Mouse (Mus musculus) MEL (cell line): ENCODE data around the gene Fuca2. TPM values are rescaled to one million over a fixed set of nuclear protein-coding genes. Genes with fewer than 3 reads are reported as not detected.

ENCODE experiments used
- DNase-seq: peaks from one replicate; pipeline ENCODE4 v3.0.0; 2011; ENCODE audit warnings: low read depth, low spot score
- H3K27ac ChIP-seq: 2 replicates; pipeline ENCODE4 v1.5.1; 2012; ENCODE audit warnings: low read depth, mild to moderate bottlenecking, control low read depth, low read length, moderate library complexity; ENCODE audit not compliant: control insufficient read depth
- H3K27me3 ChIP-seq, 2 experiments: fragments of 150-350 bp in 1 of 2; sonication (generic) in 1 of 2; 2 replicates each; pipeline ENCODE4 v1.6.1; 2012; ENCODE audit warnings: low read length in 2 of 2, mild to moderate bottlenecking in 2 of 2, improper control_type of control experiment in 1 of 2, moderate library complexity in 1 of 2; ENCODE audit not compliant: insufficient read depth in 2 of 2, control insufficient read depth in 1 of 2
- H3K36me3 ChIP-seq, 2 experiments: 2 replicates each; pipeline ENCODE4 v1.6.1; 2012 to 2014; ENCODE audit warnings: low read length in 2 of 2, improper control_type of control experiment in 1 of 2, inconsistent platforms in 1 of 2, mild to moderate bottlenecking in 1 of 2; ENCODE audit not compliant: insufficient read depth in 2 of 2, control insufficient read depth in 1 of 2
- H3K4me1 ChIP-seq, 2 experiments: fragments of 150-350 bp in 1 of 2; sonication (generic) in 1 of 2; 2 replicates each; pipeline ENCODE4 v1.6.1; 2012; ENCODE audit warnings: low read length in 2 of 2, improper control_type of control experiment in 1 of 2, mild to moderate bottlenecking in 1 of 2; ENCODE audit not compliant: insufficient read depth in 2 of 2, control insufficient read depth in 1 of 2
- H3K4me3 ChIP-seq, 2 experiments: fragments of 150-350 bp in 1 of 2; sonication (generic) in 1 of 2; 2 replicates each; pipeline ENCODE4 v1.5.1; 2012; ENCODE audit warnings: low read depth in 2 of 2, low read length in 2 of 2, mild to moderate bottlenecking in 2 of 2, moderate library complexity in 2 of 2, control low read depth in 1 of 2, improper control_type of control experiment in 1 of 2; ENCODE audit not compliant: control insufficient read depth in 1 of 2, insufficient read depth in 1 of 2
- H3K79me2 ChIP-seq: 2 replicates; pipeline ENCODE4 v1.6.1; 2012; ENCODE audit warnings: mild to moderate bottlenecking, low read length, moderate library complexity; ENCODE audit not compliant: control insufficient read depth, poor library complexity, insufficient read depth
- H3K9ac ChIP-seq: 2 replicates; pipeline ENCODE4 v1.6.1; 2012; ENCODE audit warnings: low read depth, mild to moderate bottlenecking, control low read depth, low read length, moderate library complexity; ENCODE audit not compliant: control insufficient read depth, poor library complexity, severe bottlenecking
- H3K9me3 ChIP-seq: fragments of 150-350 bp; sonication (generic); replicated peaks from 2 replicates; pipeline ENCODE4 v1.6.1; 2012; ENCODE audit warnings: mild to moderate bottlenecking, low read length, improper control_type of control experiment, moderate library complexity; ENCODE audit not compliant: insufficient read depth
- CHD2 ChIP-seq: IDR thresholded peaks from 2 replicates; pipeline ENCODE4 v1.6.1; 2011; ENCODE audit warnings: low read length, improper control_type of control experiment
- CTCF ChIP-seq, 3 experiments: IDR thresholded peaks in 2 of 3; conservative IDR thresholded peaks in 1 of 3; 2 replicates each; pipeline ENCODE4 v1.5.1; 2011 to 2012; ENCODE audit warnings: low read length in 3 of 3, low read depth in 2 of 3, mild to moderate bottlenecking in 2 of 3, improper control_type of control experiment in 1 of 3, inconsistent platforms in 1 of 3, mixed read lengths in 1 of 3, moderate library complexity in 1 of 3; ENCODE audit not compliant: control insufficient read depth in 1 of 3, insufficient read depth in 1 of 3, poor library complexity in 1 of 3, severe bottlenecking in 1 of 3
- E2F4 ChIP-seq: IDR thresholded peaks from 2 replicates; pipeline ENCODE4 v1.6.1; 2011; ENCODE audit warnings: low read depth, low read length, improper control_type of control experiment, borderline replicate concordance
- EP300 ChIP-seq, 2 experiments: IDR thresholded peaks; 2 replicates each; pipeline ENCODE4 v1.6.1; 2011; ENCODE audit warnings: improper control_type of control experiment in 2 of 2, low read length in 2 of 2, low read depth in 1 of 2, mild to moderate bottlenecking in 1 of 2
- ETS1 ChIP-seq: IDR thresholded peaks from 2 replicates; pipeline ENCODE4 v1.6.1; 2012; ENCODE audit warnings: low read depth, mild to moderate bottlenecking, inconsistent platforms, low read length, improper control_type of control experiment, moderate library complexity
- HCFC1 ChIP-seq: IDR thresholded peaks from 2 replicates; pipeline ENCODE4 v1.6.1; 2012; ENCODE audit warnings: low read depth, mild to moderate bottlenecking, inconsistent platforms, low read length, improper control_type of control experiment, moderate library complexity
- JUND ChIP-seq: IDR thresholded peaks from 2 replicates; pipeline ENCODE4 v1.6.1; 2011; ENCODE audit warnings: low read depth, mild to moderate bottlenecking, improper control_type of control experiment, low read length
- MAZ ChIP-seq: IDR thresholded peaks from 2 replicates; pipeline ENCODE4 v1.6.1; 2012; ENCODE audit warnings: low read depth, mild to moderate bottlenecking, inconsistent platforms, low read length, improper control_type of control experiment
- NELFE ChIP-seq: IDR thresholded peaks from 2 replicates; pipeline ENCODE4 v1.6.1; 2011; ENCODE audit warnings: low read depth, low read length, improper control_type of control experiment
- NRF1 ChIP-seq: IDR thresholded peaks from 2 replicates; pipeline ENCODE4 v1.6.1; 2014; ENCODE audit warnings: low read depth, mild to moderate bottlenecking, inconsistent platforms, low read length, improper control_type of control experiment, moderate library complexity; ENCODE audit not compliant: poor library complexity, insufficient read depth, severe bottlenecking
- POLR2AphosphoS5 ChIP-seq: IDR thresholded peaks from 2 replicates; pipeline ENCODE4 v1.6.1; 2012; ENCODE audit warnings: low read depth, borderline replicate concordance, mild to moderate bottlenecking, inconsistent platforms, low read length, moderate library complexity, mixed read lengths
- RAD21 ChIP-seq: IDR thresholded peaks from 2 replicates; pipeline ENCODE4 v1.6.1; 2011; ENCODE audit warnings: mild to moderate bottlenecking, low read depth, low read length, improper control_type of control experiment
- SIN3A ChIP-seq: IDR thresholded peaks from 2 replicates; pipeline ENCODE4 v1.6.1; 2012; ENCODE audit warnings: low read length, improper control_type of control experiment, inconsistent platforms
- SMC3 ChIP-seq: IDR thresholded peaks from 2 replicates; pipeline ENCODE4 v1.6.1; 2011; ENCODE audit warnings: low read depth, low read length, improper control_type of control experiment
- TAL1 ChIP-seq: IDR thresholded peaks from 2 replicates; pipeline ENCODE4 v1.6.1; 2012; ENCODE audit warnings: mild to moderate bottlenecking, inconsistent platforms, low read length, moderate library complexity, mixed read lengths
- TCF12 ChIP-seq: IDR thresholded peaks from 2 replicates; pipeline ENCODE4 v1.6.1; 2014; ENCODE audit warnings: low read depth, mild to moderate bottlenecking, inconsistent platforms, low read length, improper control_type of control experiment, moderate library complexity
- UBTF ChIP-seq: IDR thresholded peaks from 2 replicates; pipeline ENCODE4 v1.6.1; 2012; ENCODE audit warnings: low read depth, mild to moderate bottlenecking, inconsistent platforms, low read length, improper control_type of control experiment, moderate library complexity, borderline replicate concordance; ENCODE audit not compliant: insufficient read depth
- USF1 ChIP-seq: IDR thresholded peaks from 2 replicates; pipeline ENCODE4 v1.6.1; 2014; ENCODE audit warnings: low read depth, mild to moderate bottlenecking, inconsistent platforms, low read length, improper control_type of control experiment, moderate library complexity
- ZC3H11A ChIP-seq: IDR thresholded peaks from 2 replicates; pipeline ENCODE4 v1.6.1; 2012; ENCODE audit warnings: low read depth, mild to moderate bottlenecking, inconsistent platforms, low read length, improper control_type of control experiment
- ZMIZ1 ChIP-seq: IDR thresholded peaks from 2 replicates; pipeline ENCODE4 v1.6.1; 2012; ENCODE audit warnings: low read depth, mild to moderate bottlenecking, inconsistent platforms, low read length, improper control_type of control experiment, moderate library complexity
- polyA plus RNA-seq, 2 experiments: library from polyadenylated mRNA; stranded (reverse) in 1 of 2; unstranded in 1 of 2; fragments of >175 nt in 1 of 2; fragments of >200 nt in 1 of 2; gene quantifications; 2 replicates each; pipeline versions ENCODE4 v1.2.1 to v1.2.4; 2012; ENCODE audit warnings: low replicate concordance in 2 of 2, low read depth in 1 of 2; ENCODE audit not compliant: insufficient read length in 2 of 2, insufficient read depth in 1 of 2, missing spikeins in 1 of 2
- total RNA-seq: library from RNA; depleted of rRNA; stranded (reverse); fragments of 300-350 nt; gene quantifications from 2 replicates; pipeline ENCODE4 v1.2.3, GENCODE M21; 2012; rRNA removed

Fuca2 gene
- total and polyA plus RNA-seq, 3 experiments, result 17.0 to 22.6 TPM; not detected in 1

DNA sequence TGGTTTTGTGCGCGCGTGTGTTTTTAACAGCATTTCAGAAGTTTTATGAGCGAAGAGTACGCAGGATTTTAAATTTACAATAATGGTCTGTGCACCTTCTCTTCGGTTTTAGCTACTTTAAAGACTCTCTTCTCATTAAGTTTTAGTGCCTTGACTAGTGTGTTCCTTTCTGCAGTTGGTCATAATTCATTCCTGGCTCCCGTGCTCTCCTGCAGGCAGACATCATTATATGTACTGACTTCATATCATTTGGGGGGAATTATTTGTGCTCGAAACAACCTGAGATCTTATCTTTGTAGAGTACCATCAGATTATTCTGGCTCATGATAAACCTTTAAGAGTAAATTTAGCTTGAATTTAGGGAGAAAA is 65.7 kb downstream of the Fuca2 start:
- Histone ChIP-seq H3K9ac (no peak overlapping the region), H3K9me3 (no peaks in the 10 kb centered on the region), H3K4me3 (no peak overlapping the region), H3K27ac (no peak overlapping the region), H3K4me1 (no peaks in the 10 kb centered on the region), H3K36me3 (peaks cover 0 to 3% of the 10 kb centered on the region in 2 experiments; a peak in 2 of 4 replicates), H3K27me3 (no peaks in the 10 kb centered on the region), H3K79me2 (no peaks in the 10 kb centered on the region)
- DNase-seq, result no peak
- TF ChIP-seq MAZ (no peak), CTCF (IDR thresholded peaks at IDR 0.05 in 2 of 3, conservative IDR thresholded peaks at IDR 0.05 in 1 of 3; ENCODE audit: control insufficient read depth in 1 of 3, insufficient read depth in 1 of 3, low read depth in 2 of 3, low read length in 3 of 3, poor library complexity in 1 of 3, severe bottlenecking in 1 of 3) (no peak), UBTF (no peak), NRF1 (no peak), ZC3H11A (no peak), EP300 (IDR thresholded peaks at IDR 0.05; ENCODE audit: low read depth in 1 of 2, low read length in 2 of 2) (no peak), JUND (no peak)

DNA sequence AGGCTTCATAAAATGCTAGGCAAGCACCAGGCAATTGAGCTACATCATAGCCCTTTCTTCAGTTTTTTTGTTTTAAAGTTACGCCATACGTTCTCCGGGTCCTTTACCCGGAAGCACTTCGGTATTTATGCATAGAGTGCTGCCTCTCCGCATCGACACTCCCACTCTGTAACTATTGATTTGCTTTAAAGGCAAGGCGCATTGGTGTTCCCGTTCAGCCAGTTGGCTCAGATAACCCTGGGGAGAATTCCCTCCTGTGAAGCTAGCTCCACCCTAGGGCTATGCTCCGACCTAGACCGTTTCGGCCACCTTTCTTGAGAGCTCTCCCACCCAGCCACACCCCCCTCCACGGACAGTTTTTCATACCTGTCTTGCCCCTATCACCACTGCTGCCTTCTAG is 67.1 kb downstream of the Fuca2 start:
- TF ChIP-seq HCFC1 (no peak), SIN3A (no peak), E2F4 (no peak), TAL1 (no peak), TCF12 (no peak), SMC3 (no peak), CHD2 (no peak), JUND (no peak), ETS1 (no peak), POLR2AphosphoS5 (no peak), RAD21 (no peak), ZMIZ1 (no peak), NELFE (no peak), USF1 (no peak)
- Histone ChIP-seq H3K27me3 (no peaks in the 10 kb centered on the region), H3K79me2 (no peaks in the 10 kb centered on the region), H3K4me3 (no peak overlapping the region), H3K4me1 (no peaks in the 10 kb centered on the region), H3K27ac (no peak overlapping the region), H3K9ac (no peak overlapping the region), H3K36me3 (peaks cover 0 to 2% of the 10 kb centered on the region in 2 experiments; a peak in 2 of 4 replicates), H3K9me3 (no peaks in the 10 kb centered on the region)
- no peak for DNase-seq

Other genes with a start within 250 kb of the Fuca2 start
- not detected in 2 replicates for gene Phactr2, start 25.1 kb upstream of the Fuca2 start, total RNA-seq
- gene Phactr2, start 25.1 kb upstream of the Fuca2 start, polyA plus RNA-seq, result not detected
- gene Adat2, start 53.4 kb downstream of the Fuca2 start, total RNA-seq, result 14.7 and 16.4 TPM in 2 replicates
- gene Adat2, start 53.4 kb downstream of the Fuca2 start, polyA plus RNA-seq, result 10 to 100 TPM in 1 of 2 experiments, not detected in 1; 21.3 TPM
- 13.8 and 14.5 TPM in 2 replicates for gene Pex3, start 53.6 kb downstream of the Fuca2 start, total RNA-seq
- gene Pex3, start 53.6 kb downstream of the Fuca2 start, polyA plus RNA-seq, result 10 to 100 TPM in 1 of 2 experiments, not detected in 1; 15.1 TPM